Mouse (Mus musculus) lung, embryonic 14.5 days (tissue): Measurements from ENCODE around the gene Zfp853. TPM values are rescaled to one million over a fixed set of nuclear protein-coding genes. Genes with fewer than 3 reads are reported as not detected.

Experiments used
- ATAC-seq: fragments of 200-750 bp; cut with Nextera tagmentation; 2 replicates; pipeline ENCODE4 v1.8.0; 2017; ENCODE audit warnings: mild to moderate bottlenecking, moderate TSS enrichment, moderate library complexity; ENCODE audit not compliant: insufficient read depth
- DNase-seq: peaks from one replicate; pipeline ENCODE4 v3.0.0-alpha.2; 2015
- H3K27ac ChIP-seq: fragments of 300-500 bp; sonication (generic); 2 replicates; pipeline ENCODE4 v1.5.1; 2014; ENCODE audit warnings: low read depth, mild to moderate bottlenecking, moderate library complexity
- H3K27me3 ChIP-seq: fragments of 300-500 bp; sonication (generic); 2 replicates; pipeline ENCODE4 v1.6.1; 2014; ENCODE audit warnings: low read length, control low read depth; ENCODE audit not compliant: insufficient read depth
- H3K36me3 ChIP-seq: fragments of 300-500 bp; sonication (generic); 2 replicates; pipeline ENCODE4 v1.6.1; 2014; ENCODE audit warnings: control low read depth; ENCODE audit not compliant: insufficient read depth
- H3K4me1 ChIP-seq: fragments of 300-500 bp; sonication (generic); 2 replicates; pipeline ENCODE4 v1.6.1; 2014; ENCODE audit warnings: antibody characterized with exemption, control low read depth; ENCODE audit not compliant: insufficient read depth
- H3K4me2 ChIP-seq: fragments of 300-500 bp; sonication (generic); 2 replicates; pipeline ENCODE4 v1.6.1; 2014; ENCODE audit warnings: mild to moderate bottlenecking
- H3K4me3 ChIP-seq: fragments of 300-500 bp; sonication (generic); 2 replicates; pipeline ENCODE4 v1.5.1; 2014; ENCODE audit warnings: low read depth, low read length
- H3K9ac ChIP-seq: fragments of 300-500 bp; sonication (generic); 2 replicates; pipeline ENCODE4 v1.6.1; 2014
- H3K9me3 ChIP-seq: fragments of 300-500 bp; sonication (generic); 2 replicates; pipeline ENCODE4 v1.6.1; 2016; ENCODE audit warnings: low read depth, low read length, control low read depth
- CTCF ChIP-seq: IDR thresholded peaks from 2 replicates; pipeline ENCODE4 v1.5.1; 2016; ENCODE audit warnings: antibody characterized with exemption, low read depth
- WGBS: fragments of 180-500 bp; shearing (Covaris S2); extraction: QIAGEN DNeasy Blood & Tissue Kit; methylation state at CpG from one replicate; pipeline ENCODE4 v1.1.7; 2014; 5-methylcytosine and 5-hydroxymethylcytosine counted together
- polyA plus RNA-seq: library from polyadenylated mRNA; unstranded; fragments of >200 nt; fragmentation: Nextera tagmentation; extraction: Ambion mirVana; gene quantifications from 2 replicates; pipeline ENCODE4 v1.2.1, GENCODE M21; 2014

Zfp853 gene
- polyA plus RNA-seq, 1 experiment from 2014 or later = not detected

- H3K4me1 ChIP-seq = peaks cover 5% of the 10 kb centered on the region; the same call in 1 of the 2 replicates
- DNase-seq (no peak), ATAC-seq (no peak)
- H3K27ac ChIP-seq = no peak overlapping the region
- peaks cover 20% of the 10 kb centered on the region; the same call in 1 of the 2 replicates for H3K36me3 ChIP-seq
- H3K9me3 ChIP-seq = no peaks in the 10 kb centered on the region
- no peak overlapping the region for H3K4me2 ChIP-seq
- H3K27me3 ChIP-seq = no peaks in the 10 kb centered on the region
- 87% methylated on average over 6 of the region's 6 CpGs for WGBS
- TF ChIP-seq CTCF = no peak
- H3K4me3 ChIP-seq = no peak overlapping the region
- H3K9ac ChIP-seq = no peak overlapping the region
These were observed 26.6 kb downstream of the Zfp853 start for GRCm38 (mm10) chr5:143266794-143267193.

- 48% methylated on average over 1 of the region's 1 CpGs for WGBS
- no peak overlapping the region for H3K27ac ChIP-seq
These were observed 28.0 kb downstream of the Zfp853 start for GRCm38 (mm10) chr5:143265409-143265808.

GRCm38 (mm10) chr5:143264689-143265088 is 28.7 kb downstream of the Zfp853 start:
- H3K36me3 ChIP-seq = peaks cover 34% of the 10 kb centered on the region; the same call in 1 of the 2 replicates
- no peak for DNase-seq
- H3K27me3 ChIP-seq = no peaks in the 10 kb centered on the region
- no peak overlapping the region for H3K9ac ChIP-seq
- no peak for TF ChIP-seq CTCF
- 86% methylated on average over 10 of the region's 10 CpGs for WGBS
- no peak overlapping the region for H3K4me2 ChIP-seq
- no peaks in the 10 kb centered on the region for H3K9me3 ChIP-seq
- ATAC-seq = no peak
- H3K27ac ChIP-seq = no peak overlapping the region
- no peaks in the 10 kb centered on the region for H3K4me1 ChIP-seq
- no peak overlapping the region for H3K4me3 ChIP-seq

More at GRCm38 (mm10) chr5:143265409-143265808, 28.0 kb downstream of the Zfp853 start:
- no peaks in the 10 kb centered on the region for H3K27me3 ChIP-seq
- no peak overlapping the region for H3K9ac ChIP-seq
- H3K4me1 ChIP-seq = peaks cover 3% of the 10 kb centered on the region; the same call in 1 of the 2 replicates
- DNase-seq = no peak
- no peak overlapping the region for H3K4me3 ChIP-seq
- H3K9me3 ChIP-seq = no peaks in the 10 kb centered on the region
- no peak for ATAC-seq
- no peak overlapping the region for H3K4me2 ChIP-seq
- no peak for TF ChIP-seq CTCF
- peaks cover 27% of the 10 kb centered on the region; the same call in 1 of the 2 replicates for H3K36me3 ChIP-seq

GRCm38 (mm10) chr5:143261636-143262035 is 31.8 kb downstream of the Zfp853 start:
- Histone ChIP-seq H3K36me3 (peaks cover 43% of the 10 kb centered on the region; the same call in 1 of the 2 replicates), H3K27me3 (peaks cover 17% of the 10 kb centered on the region; the same call in 1 of the 2 replicates), H3K27ac (no peak overlapping the region), H3K9me3 (no peaks in the 10 kb centered on the region), H3K4me2 (no peak overlapping the region), H3K4me3 (no peak overlapping the region), H3K4me1 (no peaks in the 10 kb centered on the region), H3K9ac (no peak overlapping the region)
- ATAC-seq (no peak), DNase-seq (no peak)
- no peak for TF ChIP-seq CTCF
- 88% methylated on average over 8 of the region's 8 CpGs for WGBS

GRCm38 (mm10) chr5:143255802-143256201 is 37.6 kb downstream of the Zfp853 start:
- H3K9me3 ChIP-seq = no peaks in the 10 kb centered on the region
- DNase-seq (no peak), ATAC-seq (no peak)
- H3K9ac ChIP-seq = no peak overlapping the region
- no peak for TF ChIP-seq CTCF
- H3K4me3 ChIP-seq = no peak overlapping the region
- no peak overlapping the region for H3K4me2 ChIP-seq
- no peak overlapping the region for H3K27ac ChIP-seq
- WGBS = 85% methylated on average over 5 of the region's 5 CpGs
- H3K4me1 ChIP-seq = no peaks in the 10 kb centered on the region
- H3K27me3 ChIP-seq = peaks cover 75% of the 10 kb centered on the region
- peaks cover 27% of the 10 kb centered on the region; the same call in 1 of the 2 replicates for H3K36me3 ChIP-seq

GRCm38 (mm10) chr5:143255131-143255519 is 38.3 kb downstream of the Zfp853 start:
- H3K4me1 ChIP-seq = no peaks in the 10 kb centered on the region
- ATAC-seq = no peak
- peaks cover 21% of the 10 kb centered on the region; the same call in 1 of the 2 replicates for H3K36me3 ChIP-seq
- H3K4me3 ChIP-seq = peak overlapping the region; percentile 45
- 28% methylated on average over 24 of the region's 24 CpGs for WGBS
- no peak for TF ChIP-seq CTCF
- H3K9me3 ChIP-seq = no peaks in the 10 kb centered on the region
- peaks cover 75% of the 10 kb centered on the region for H3K27me3 ChIP-seq
- peak; percentile 22 for DNase-seq
- H3K9ac ChIP-seq = no peak overlapping the region
- H3K4me2 ChIP-seq = peak overlapping the region; percentile 11; the same call in 1 of the 2 replicates
- H3K27ac ChIP-seq = no peak overlapping the region

GRCm38 (mm10) chr5:143254487-143255130 is 38.8 kb downstream of the Zfp853 start:
- H3K9ac ChIP-seq = no peak overlapping the region
- 0 out of 2 replicates have a peak, but pooled peaks cover 16% of the 10 kb centered on the region for H3K36me3 ChIP-seq
- 0 out of 2 replicates have a peak, but pooled peaks have one; percentile 22 for ATAC-seq
- peak overlapping the region; percentile 45 for H3K4me3 ChIP-seq
- no peak for TF ChIP-seq CTCF
- peak overlapping the region; percentile 78; the same call in 1 of the 2 replicates for H3K4me2 ChIP-seq
- 13% methylated on average over 66 of the region's 66 CpGs for WGBS
- H3K4me1 ChIP-seq = no peaks in the 10 kb centered on the region
- peak; percentile 17 for DNase-seq
- H3K9me3 ChIP-seq = no peaks in the 10 kb centered on the region
- H3K27ac ChIP-seq = no peak overlapping the region
- peaks cover 75% of the 10 kb centered on the region for H3K27me3 ChIP-seq
